Mouse (Mus musculus): Measurements from ENCODE around the gene Lyst.

DNA sequence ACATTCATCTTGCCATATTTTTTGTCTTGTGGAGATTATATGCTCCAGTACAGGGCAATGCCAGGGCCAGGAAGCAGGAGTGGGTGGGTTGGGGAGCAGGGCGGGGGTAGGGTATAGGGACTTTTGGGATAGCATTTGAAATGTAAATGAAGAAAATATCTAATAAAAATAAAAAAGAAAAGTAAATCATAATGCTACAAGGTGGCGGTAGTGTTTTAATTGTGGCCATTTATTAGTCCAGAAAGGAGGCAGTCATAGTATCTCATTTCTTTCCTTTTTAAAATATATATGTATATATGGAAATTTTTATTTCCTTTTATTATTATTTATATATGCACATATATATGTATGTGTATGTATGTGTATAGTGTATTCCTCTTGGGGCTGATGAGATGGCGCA is 65.3 kb downstream of the Lyst start:
- TF ChIP-seq CTCF (IDR thresholded peaks at IDR 0.05; ENCODE audit: low read depth, low read length) (no peak), POLR2A (IDR thresholded peaks at IDR 0.05; ENCODE audit: extremely low read depth, insufficient read depth, low read length) (no peak)
